Mouse (Mus musculus) heart, embryonic 14.5 days (tissue): ENCODE results near the gene Trim12c. TPM values are rescaled to one million over a fixed set of nuclear protein-coding genes. Genes with fewer than 3 reads are reported as not detected.
A peak's percentile ranks its signal among the peaks of the same experiment; 100 is the strongest.

Experiments used
- ATAC-seq: fragments of 200-750 bp; cut with Nextera tagmentation; 2 replicates; pipeline ENCODE4 v1.8.0; 2017; ENCODE audit warnings: low read depth, moderate TSS enrichment; ENCODE audit not compliant: insufficient number of reproducible peaks, insufficient read depth, low FRiP score
- H3K27ac ChIP-seq, 2 experiments: fragments of 200-500 bp in 1 of 2; fragments of 300-500 bp in 1 of 2; sonication (generic) in 1 of 2; replicated peaks in 1 of 2; 2 replicates each; pipeline ENCODE4 v1.5.1; 2012 to 2014; ENCODE audit warnings: low read depth in 2 of 2, low read length in 2 of 2, control low read depth in 1 of 2, mild to moderate bottlenecking in 1 of 2, mixed read lengths in 1 of 2; ENCODE audit not compliant: control insufficient read depth in 1 of 2, insufficient read depth in 1 of 2
- H3K27me3 ChIP-seq: fragments of 300-500 bp; sonication (generic); 2 replicates; pipeline ENCODE4 v1.6.1; 2014; ENCODE audit warnings: mild to moderate bottlenecking, low read length, control low read depth; ENCODE audit not compliant: control insufficient read depth, insufficient read depth
- H3K36me3 ChIP-seq: fragments of 300-500 bp; sonication (generic); 2 replicates; pipeline ENCODE4 v1.6.1; 2014; ENCODE audit warnings: mild to moderate bottlenecking, control low read depth, low read length, mixed read lengths; ENCODE audit not compliant: control insufficient read depth, insufficient read depth
- H3K4me1 ChIP-seq, 2 experiments: fragments of 200-500 bp in 1 of 2; fragments of 300-500 bp in 1 of 2; sonication (generic) in 1 of 2; 2 replicates each; pipeline ENCODE4 v1.6.1; 2012 to 2014; ENCODE audit warnings: low read length in 2 of 2, control low read depth in 1 of 2, mixed read lengths in 1 of 2; ENCODE audit not compliant: control insufficient read depth in 2 of 2, insufficient read depth in 2 of 2
- H3K4me2 ChIP-seq: fragments of 300-500 bp; sonication (generic); 2 replicates; pipeline ENCODE4 v1.6.1; 2014; ENCODE audit warnings: mild to moderate bottlenecking, low read length
- H3K4me3 ChIP-seq, 2 experiments: fragments of 200-500 bp in 1 of 2; fragments of 300-500 bp in 1 of 2; sonication (generic) in 1 of 2; 2 replicates each; pipeline ENCODE4 v1.5.1; 2012 to 2014; ENCODE audit warnings: low read length in 2 of 2, mild to moderate bottlenecking in 2 of 2, control low read depth in 1 of 2, low read depth in 1 of 2, moderate library complexity in 1 of 2; ENCODE audit not compliant: control insufficient read depth in 1 of 2, insufficient read depth in 1 of 2
- H3K9ac ChIP-seq: fragments of 300-500 bp; sonication (generic); 2 replicates; pipeline ENCODE4 v1.6.1; 2014; ENCODE audit warnings: mild to moderate bottlenecking, low read length
- H3K9me3 ChIP-seq: fragments of 300-500 bp; sonication (generic); 2 replicates; pipeline ENCODE4 v1.6.1; 2016; ENCODE audit warnings: low read length, control low read depth; ENCODE audit not compliant: control insufficient read depth
- WGBS: fragments of 180-500 bp; shearing (Covaris S2); extraction: QIAGEN DNeasy Blood & Tissue Kit; methylation state at CpG from one replicate; pipeline ENCODE4 v1.1.7; 2014; 5-methylcytosine and 5-hydroxymethylcytosine counted together
- polyA plus RNA-seq: library from polyadenylated mRNA; unstranded; fragments of >200 nt; fragmentation: Nextera tagmentation; extraction: Ambion mirVana; gene quantifications from 2 replicates; pipeline ENCODE4 v1.2.1, GENCODE M21; 2014

The Trim12c gene
- polyA plus RNA-seq: 2.0 and 2.6 TPM in 2 replicates

DNA sequence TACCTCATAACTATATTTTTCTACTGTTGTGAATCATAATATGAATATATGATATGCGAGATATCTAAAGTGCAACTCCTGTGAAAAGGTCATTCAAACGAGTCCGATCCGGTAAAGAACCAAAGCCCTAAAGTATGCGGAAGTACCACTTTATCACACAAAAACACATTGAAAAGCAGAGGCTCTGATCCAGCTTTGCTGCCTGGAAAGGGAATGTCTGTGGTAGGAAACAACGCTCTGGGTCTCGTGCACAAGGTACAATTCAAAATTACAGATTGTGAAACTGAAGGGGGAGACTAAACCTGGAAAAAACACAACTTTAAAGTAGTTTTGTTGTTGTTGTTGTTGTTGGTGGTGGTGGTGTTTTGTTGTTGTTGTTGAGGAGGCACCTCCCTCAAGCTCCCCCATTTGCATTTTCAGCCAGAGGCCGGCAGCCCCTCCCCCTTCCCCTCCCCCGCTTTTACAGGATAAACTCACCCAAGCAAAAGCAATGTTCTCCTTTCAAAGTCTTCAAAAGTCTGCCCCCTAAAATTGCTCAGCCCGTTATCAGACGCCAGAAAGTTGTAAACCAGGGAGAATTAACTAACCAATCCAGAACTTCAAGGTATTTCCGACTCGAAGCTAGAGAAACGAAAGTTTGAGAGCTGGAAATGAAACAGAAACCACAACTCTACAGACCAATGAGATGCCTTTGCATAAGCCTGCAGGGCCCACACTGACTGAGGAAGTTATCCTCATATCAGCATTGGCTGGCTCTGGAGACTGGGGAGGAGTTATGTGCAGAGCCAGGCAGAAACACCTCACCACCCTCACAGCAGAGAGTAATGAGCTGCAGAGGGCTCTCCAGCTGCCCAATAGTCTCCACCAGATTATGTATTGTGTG is at the start of gene Trim12c:
Gene Trim12c (minus strand): TSS at position 646 of the 883 bp plus-strand sequence.
- H3K9ac ChIP-seq: peak within 1 kb of the TSS; percentile 72
- peaks cover 0 to 6% of the 10 kb centered on the region in 2 experiments; a peak in 2 of 4 replicates for H3K4me1 ChIP-seq
- H3K36me3 ChIP-seq: no peaks in the 10 kb centered on the region
- H3K4me2 ChIP-seq: peak within 1 kb of the TSS; percentile 70
- H3K9me3 ChIP-seq: no peaks in the 10 kb centered on the region
- peak within 1 kb of the TSS; percentile 68 to 73 for H3K27ac ChIP-seq
- H3K4me3 ChIP-seq: peak within 1 kb of the TSS; percentile 49 to 56
- peak; percentile 99 for ATAC-seq
- H3K27me3 ChIP-seq: no peaks in the 10 kb centered on the region
- 4% methylated on average over 14 of the region's 14 CpGs for WGBS

- Histone ChIP-seq H3K4me3 (no peak overlapping the region), H3K9ac (no peak overlapping the region), H3K36me3 (no peaks in the 10 kb centered on the region), H3K27ac (no peak overlapping the region), H3K4me2 (no peak overlapping the region), H3K9me3 (no peaks in the 10 kb centered on the region), H3K4me1 (no peaks in the 10 kb centered on the region), H3K27me3 (no peaks in the 10 kb centered on the region)
- no peak for ATAC-seq
Observed at GRCm38 (mm10) chr7:104401140-104401539, 48.0 kb upstream of the Trim12c start.

DNA sequence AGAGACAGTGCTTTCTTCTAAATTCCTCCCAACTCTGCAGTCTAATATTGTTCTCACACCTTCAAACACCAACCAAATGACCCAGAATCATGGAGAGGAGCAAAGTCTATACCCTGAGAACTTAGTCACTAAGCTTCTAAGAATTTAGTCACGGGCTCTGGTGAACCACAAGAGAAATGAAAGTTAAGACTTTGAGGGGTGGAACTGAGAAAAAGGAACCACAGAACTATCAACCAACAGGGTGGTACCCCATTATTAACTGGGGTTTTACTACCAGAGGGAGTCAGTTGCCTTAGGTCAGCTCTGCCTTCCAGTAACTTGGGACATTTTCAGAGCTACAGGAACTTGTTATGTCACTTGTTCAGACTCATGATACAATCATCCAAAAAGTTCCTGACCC is 47.5 kb upstream of the Trim12c start, which contains the start of gene Trim30c:
Gene Trim30c (minus strand): TSS at position 140 of the 400 bp plus-strand sequence.
- Histone ChIP-seq H3K4me3 (no peak within 1 kb of the TSS), H3K27ac (no peak within 1 kb of the TSS), H3K9ac (no peak within 1 kb of the TSS), H3K4me2 (no peak within 1 kb of the TSS), H3K9me3 (no peaks in the 10 kb centered on the region), H3K27me3 (no peaks in the 10 kb centered on the region), H3K4me1 (no peaks in the 10 kb centered on the region), H3K36me3 (no peaks in the 10 kb centered on the region)
- no peak for ATAC-seq
- WGBS: 76% methylated on average over 1 of the region's 1 CpGs

DNA sequence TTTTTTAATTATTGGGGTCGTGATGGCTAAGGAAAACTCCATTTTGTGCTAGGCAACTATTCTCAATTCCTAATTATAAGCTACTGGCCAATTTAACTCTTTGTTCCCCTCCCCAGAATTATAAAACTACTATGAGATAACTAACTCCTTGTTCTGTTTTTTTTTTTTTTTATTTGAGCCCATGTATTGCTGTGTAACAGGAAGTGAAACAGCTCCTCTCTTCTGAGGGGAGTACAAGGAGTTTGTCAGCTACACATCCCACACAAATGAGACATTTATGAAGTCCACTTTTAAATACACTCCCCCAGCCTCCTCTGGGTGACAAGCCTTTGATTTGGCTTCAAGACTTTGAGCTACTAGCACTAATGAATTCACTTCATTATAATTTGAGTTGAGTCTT is 45.3 kb upstream of the Trim12c start:
- Histone ChIP-seq H3K4me2 (no peak overlapping the region), H3K36me3 (no peaks in the 10 kb centered on the region), H3K9me3 (no peaks in the 10 kb centered on the region), H3K4me1 (no peaks in the 10 kb centered on the region), H3K9ac (no peak overlapping the region), H3K4me3 (no peak overlapping the region), H3K27me3 (no peaks in the 10 kb centered on the region), H3K27ac (no peak overlapping the region)
- ATAC-seq: no peak
- WGBS: 70% methylated on average over 1 of the region's 1 CpGs

DNA sequence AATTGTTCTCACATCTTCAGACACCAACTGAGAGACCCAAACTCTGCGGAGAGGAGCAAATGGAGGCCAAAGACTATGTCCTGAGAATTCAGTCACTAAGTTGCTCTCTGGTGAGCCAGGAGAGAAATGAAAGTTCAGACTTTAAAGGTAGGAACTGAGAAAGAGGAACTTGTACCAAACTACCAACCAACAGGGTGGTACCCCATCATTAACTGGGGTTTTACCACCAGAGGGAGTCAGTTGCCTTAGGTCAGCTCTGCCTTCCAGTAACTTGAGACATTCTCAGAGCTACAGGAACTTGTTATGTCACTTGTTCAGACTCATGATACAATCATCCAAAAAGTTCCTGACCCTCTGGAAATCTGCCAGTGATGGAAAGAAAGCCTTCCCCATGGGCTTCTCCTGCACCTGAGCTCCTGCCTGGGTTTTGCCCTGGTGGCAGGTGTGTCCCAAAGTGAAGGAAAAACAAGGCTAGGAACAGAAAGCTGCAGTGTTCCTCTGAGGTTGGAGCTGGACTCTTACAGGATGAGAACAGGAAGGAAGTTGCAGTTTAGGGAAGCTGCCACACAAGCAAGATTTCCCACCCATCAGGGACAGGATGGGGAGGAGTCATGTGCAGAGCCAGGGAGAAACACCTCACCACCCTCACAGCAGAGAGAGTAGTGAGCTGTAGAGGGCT is 16.7 kb upstream of the Trim12c start, which contains the start of gene Trim30b:
Gene Trim30b (minus strand): TSS at position 149 of the 679 bp plus-strand sequence.
- Histone ChIP-seq H3K9me3 (no peaks in the 10 kb centered on the region), H3K36me3 (no peaks in the 10 kb centered on the region), H3K27me3 (no peaks in the 10 kb centered on the region), H3K9ac (no peak within 1 kb of the TSS), H3K4me2 (no peak within 1 kb of the TSS), H3K4me1 (no peaks in the 10 kb centered on the region), H3K27ac (no peak within 1 kb of the TSS), H3K4me3 (no peak within 1 kb of the TSS)
- no peak for ATAC-seq
- 72% methylated on average over 1 of the region's 1 CpGs for WGBS

DNA sequence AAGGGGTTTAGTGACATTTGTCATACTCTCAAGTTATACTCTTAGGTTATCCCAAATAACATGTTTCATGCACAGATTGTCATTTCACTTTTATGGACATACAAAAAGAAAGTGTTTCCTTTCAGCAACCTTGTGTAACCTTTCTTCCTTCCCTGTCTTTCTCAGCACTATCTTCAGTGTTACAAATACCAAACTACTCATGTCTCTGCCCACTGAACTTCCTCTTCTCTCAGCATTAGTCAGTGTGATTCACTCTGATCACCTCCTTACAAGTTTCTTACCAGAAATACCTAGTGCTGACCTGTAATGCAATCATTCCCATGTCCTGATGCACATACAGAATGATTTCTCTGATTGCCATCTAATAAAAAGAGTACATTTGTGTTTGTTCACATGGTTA is 13.2 kb upstream of the Trim12c start:
- H3K4me2 ChIP-seq: no peak overlapping the region
- H3K27me3 ChIP-seq: no peaks in the 10 kb centered on the region
- H3K4me3 ChIP-seq: no peak overlapping the region
- no peak for ATAC-seq
- H3K4me1 ChIP-seq: no peaks in the 10 kb centered on the region
- no peaks in the 10 kb centered on the region for H3K9me3 ChIP-seq
- H3K36me3 ChIP-seq: no peaks in the 10 kb centered on the region
- no peak overlapping the region for H3K9ac ChIP-seq
- H3K27ac ChIP-seq: no peak overlapping the region

- Histone ChIP-seq H3K27ac (peak overlapping the region; percentile 33 to 73), H3K4me3 (peak overlapping the region; percentile 49 to 56; a peak in 2 of 4 replicates), H3K4me2 (peak overlapping the region; percentile 46), H3K27me3 (no peaks in the 10 kb centered on the region), H3K36me3 (no peaks in the 10 kb centered on the region), H3K9ac (no peak overlapping the region), H3K9me3 (no peaks in the 10 kb centered on the region), H3K4me1 (peaks cover 0 to 6% of the 10 kb centered on the region in 2 experiments; a peak in 2 of 4 replicates)
- WGBS: 53% methylated on average over 2 of the region's 2 CpGs
- ATAC-seq: peak; percentile 20; the same call in 1 of the 2 replicates
Observed at GRCm38 (mm10) chr7:104353600-104353967, 422 bp upstream of the Trim12c start.
